Mouse (Mus musculus): ENCODE measurements at regions not wholly inside any gene's neighbourhood (a gene's known extent, or its start where the extent isn't known, plus 50 kb on each side); places are given as distances from the start of the nearest gene placed in this dataset.

- DNase-seq (ENCODE audit: low read depth, low spot score), result no peak
- no peak overlapping the region for H3K9ac ChIP-seq (ENCODE audit: insufficient read depth, low read depth, low read length, poor library complexity, severe bottlenecking)
- no peak overlapping the region for H3K27ac ChIP-seq (ENCODE audit: insufficient read depth, low read depth, low read length, poor library complexity, severe bottlenecking)
- in situ Hi-C loops (cut with MboI; ENCODE audit: low sequenced_read_pairs in 2 of 2, unreplicated experiment in 2 of 2), result no loop called here
- H3K36me3 ChIP-seq (ENCODE audit: control insufficient read depth, insufficient read depth, low read length, poor library complexity, severe bottlenecking), result no peaks in the 10 kb centered on the region
- H3K4me1 ChIP-seq (ENCODE audit: control insufficient read depth in 2 of 2, insufficient read depth in 2 of 2, low read length in 2 of 2, poor library complexity in 1 of 2), result no peaks in the 10 kb centered on the region
- no peak for TF ChIP-seq ZNF384 (IDR thresholded peaks at IDR 0.05; ENCODE audit: low read depth, low read length)
- H3K4me3 ChIP-seq (ENCODE audit: insufficient read depth in 1 of 2, low read depth in 1 of 2, low read length in 2 of 2, poor library complexity in 1 of 2, severe bottlenecking in 1 of 2), result no peak overlapping the region
- no peaks in the 10 kb centered on the region for H3K9me3 ChIP-seq (ENCODE audit: control insufficient read depth, insufficient read depth, low read depth, low read length)
Observed at GRCm38 (mm10) chr1:77029091-77029490, 485.8 kb downstream of the Epha4 start.

- no peak for TF ChIP-seq CHD2 (IDR thresholded peaks at IDR 0.05; ENCODE audit: low read depth, low read length)
- TF ChIP-seq MAFK (IDR thresholded peaks at IDR 0.05; ENCODE audit: insufficient read depth, low read depth, low read length), result no peak
- no peak for TF ChIP-seq ZNF384 (IDR thresholded peaks at IDR 0.05; ENCODE audit: low read depth, low read length)
- TF ChIP-seq HCFC1 (IDR thresholded peaks at IDR 0.05; ENCODE audit: borderline replicate concordance, insufficient read depth, low read length), result no peak
- no peak for TF ChIP-seq ZC3H11A (IDR thresholded peaks at IDR 0.05; ENCODE audit: borderline replicate concordance, low read depth, low read length)
- H3K4me1 ChIP-seq (ENCODE audit: control insufficient read depth in 2 of 2, insufficient read depth in 2 of 2, low read length in 2 of 2, poor library complexity in 1 of 2), result no peaks in the 10 kb centered on the region
- H3K27ac ChIP-seq (ENCODE audit: insufficient read depth, low read depth, low read length, poor library complexity, severe bottlenecking), result no peak overlapping the region
- no peaks in the 10 kb centered on the region for H3K9me3 ChIP-seq (ENCODE audit: control insufficient read depth, insufficient read depth, low read depth, low read length)
- H3K4me3 ChIP-seq (ENCODE audit: insufficient read depth in 1 of 2, low read depth in 1 of 2, low read length in 2 of 2, poor library complexity in 1 of 2, severe bottlenecking in 1 of 2), result no peak overlapping the region
- in situ Hi-C loops (cut with MboI; ENCODE audit: low sequenced_read_pairs in 2 of 2, unreplicated experiment in 2 of 2), result no loop called here
- H3K9ac ChIP-seq (ENCODE audit: insufficient read depth, low read depth, low read length, poor library complexity, severe bottlenecking), result no peak overlapping the region
- no peak for DNase-seq (ENCODE audit: low read depth, low spot score)
- H3K36me3 ChIP-seq (ENCODE audit: control insufficient read depth, insufficient read depth, low read length, poor library complexity, severe bottlenecking), result no peaks in the 10 kb centered on the region
Observed at GRCm38 (mm10) chr1:77043749-77044564, 470.9 kb downstream of the Epha4 start.

- no peaks in the 10 kb centered on the region for H3K4me1 ChIP-seq (ENCODE audit: control insufficient read depth in 2 of 2, insufficient read depth in 2 of 2, low read length in 2 of 2, poor library complexity in 1 of 2)
- no peaks in the 10 kb centered on the region for H3K36me3 ChIP-seq (ENCODE audit: control insufficient read depth, insufficient read depth, low read length, poor library complexity, severe bottlenecking)
- in situ Hi-C loops (cut with MboI; ENCODE audit: low sequenced_read_pairs in 2 of 2, unreplicated experiment in 2 of 2), result no loop called here
- no peaks in the 10 kb centered on the region for H3K9me3 ChIP-seq (ENCODE audit: control insufficient read depth, insufficient read depth, low read depth, low read length)
- H3K9ac ChIP-seq (ENCODE audit: insufficient read depth, low read depth, low read length, poor library complexity, severe bottlenecking), result no peak overlapping the region
- H3K4me3 ChIP-seq (ENCODE audit: insufficient read depth in 1 of 2, low read depth in 1 of 2, low read length in 2 of 2, poor library complexity in 1 of 2, severe bottlenecking in 1 of 2), result no peak overlapping the region
- TF ChIP-seq HCFC1 (IDR thresholded peaks at IDR 0.05; ENCODE audit: borderline replicate concordance, insufficient read depth, low read length) (no peak), ZC3H11A (IDR thresholded peaks at IDR 0.05; ENCODE audit: borderline replicate concordance, low read depth, low read length) (no peak)
- no peak overlapping the region for H3K27ac ChIP-seq (ENCODE audit: insufficient read depth, low read depth, low read length, poor library complexity, severe bottlenecking)
- DNase-seq (ENCODE audit: low read depth, low spot score), result no peak
Observed at GRCm38 (mm10) chr1:77048720-77049406, 466.0 kb downstream of the Epha4 start.

GRCm38 (mm10) chr1:77051239-77051638, 463.6 kb downstream of the Epha4 start:
- Histone ChIP-seq H3K4me1 (ENCODE audit: control insufficient read depth in 2 of 2, insufficient read depth in 2 of 2, low read length in 2 of 2, poor library complexity in 1 of 2) (no peaks in the 10 kb centered on the region), H3K9me3 (ENCODE audit: control insufficient read depth, insufficient read depth, low read depth, low read length) (no peaks in the 10 kb centered on the region), H3K27ac (ENCODE audit: insufficient read depth, low read depth, low read length, poor library complexity, severe bottlenecking) (no peak overlapping the region), H3K4me3 (ENCODE audit: insufficient read depth in 1 of 2, low read depth in 1 of 2, low read length in 2 of 2, poor library complexity in 1 of 2, severe bottlenecking in 1 of 2) (no peak overlapping the region), H3K36me3 (ENCODE audit: control insufficient read depth, insufficient read depth, low read length, poor library complexity, severe bottlenecking) (no peaks in the 10 kb centered on the region), H3K9ac (ENCODE audit: insufficient read depth, low read depth, low read length, poor library complexity, severe bottlenecking) (no peak overlapping the region)
- no peak for TF ChIP-seq ZC3H11A (IDR thresholded peaks at IDR 0.05; ENCODE audit: borderline replicate concordance, low read depth, low read length)
- no peak for TF ChIP-seq CHD2 (IDR thresholded peaks at IDR 0.05; ENCODE audit: low read depth, low read length)
- no peak for TF ChIP-seq MAFK (IDR thresholded peaks at IDR 0.05; ENCODE audit: insufficient read depth, low read depth, low read length)
- no peak for TF ChIP-seq ZNF384 (IDR thresholded peaks at IDR 0.05; ENCODE audit: low read depth, low read length)
- no peak for TF ChIP-seq HCFC1 (IDR thresholded peaks at IDR 0.05; ENCODE audit: borderline replicate concordance, insufficient read depth, low read length)
- in situ Hi-C loops (cut with MboI; ENCODE audit: low sequenced_read_pairs in 2 of 2, unreplicated experiment in 2 of 2), result no loop called here
- no peak for DNase-seq (ENCODE audit: low read depth, low spot score)

Data from ES-E14 (cell line).